Mouse (Mus musculus) pancreas, adult 10 weeks (tissue): ENCODE results near the gene Mkrn3. TPM values are rescaled to one million over a fixed set of nuclear protein-coding genes. Genes with fewer than 3 reads are reported as not detected.

Experiments
- polyA plus RNA-seq: library from polyadenylated mRNA; stranded (reverse); fragments of 350-450 nt; fragmentation: Illumina TruSeq; extraction: RNeasy Lipid Tissue Mini Kit (QIAGEN cat#74804); gene quantifications from one replicate; pipeline ENCODE4 v1.2.3, GENCODE M21; 2015; ENCODE audit warnings: low read depth, low replicate concordance; ENCODE audit not compliant: insufficient read depth

Mkrn3 gene
- polyA plus RNA-seq = not detected

GRCm38 (mm10) chr7:62419493-62420360 is at the start of gene Mkrn3:
TSS of gene Mkrn3 (minus strand) at chr7:62420139.

GRCm38 (mm10) chr7:62463878-62464755 is 44.2 kb upstream of the Mkrn3 start, which contains the start of gene Peg12:
TSS of gene Peg12 (minus strand) at chr7:62464510.

DNA sequence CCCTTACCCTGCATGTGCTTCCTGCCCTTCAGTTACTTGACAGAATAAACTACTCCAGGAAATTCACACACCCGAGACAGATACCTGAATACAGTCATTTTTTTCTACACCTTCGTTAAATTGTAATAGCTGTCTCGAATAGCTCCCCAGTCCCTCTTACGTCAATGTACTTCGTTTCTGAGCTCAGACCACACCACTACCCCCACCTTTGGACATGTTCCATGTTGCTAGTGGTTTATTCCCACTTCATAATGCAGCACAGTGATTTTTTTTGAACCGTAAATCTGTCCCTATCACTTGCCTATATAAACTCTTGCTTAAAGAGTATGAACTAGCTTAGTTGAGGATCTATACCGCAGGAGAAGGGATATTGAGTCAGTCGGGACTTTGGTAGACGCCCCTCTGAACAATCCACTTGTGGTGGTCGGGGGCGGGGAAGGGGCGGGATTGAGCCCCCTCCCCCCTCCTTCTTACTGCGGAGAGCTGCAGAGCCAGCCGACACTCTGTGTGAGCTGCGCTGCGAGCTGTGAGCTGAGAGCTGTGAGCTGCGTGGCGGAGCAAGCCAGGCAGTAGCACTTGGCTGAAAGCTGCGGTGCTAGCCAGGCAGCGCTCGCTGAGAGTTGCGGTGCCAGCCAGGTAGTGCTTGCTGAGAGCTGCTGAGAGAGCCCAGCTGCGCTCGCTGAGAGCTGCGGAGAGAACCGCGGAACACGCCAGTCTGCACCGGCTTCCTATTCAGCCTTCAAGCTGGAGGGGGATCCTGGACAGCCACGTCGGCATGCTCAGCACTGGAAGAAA is 43.2 kb downstream of the Mkrn3 start, which contains the start of gene Magel2:
Gene Magel2 (plus strand): TSS at position 501 of the 795 bp plus-strand sequence.

Other genes with a start within 250 kb of the Mkrn3 start
- gene Ndn, start 73.6 kb downstream of the Mkrn3 start, polyA plus RNA-seq = 4.1 TPM
- gene Magel2, start 43.1 kb downstream of the Mkrn3 start, polyA plus RNA-seq = not detected
- gene Peg12, start 44.4 kb upstream of the Mkrn3 start, polyA plus RNA-seq = not detected